Mouse (Mus musculus): ENCODE data around the gene Amfr. TPM values are rescaled to one million over a fixed set of nuclear protein-coding genes. Genes with fewer than 3 reads are reported as not detected.
"Not testable (repeated sequence)": the region's sequence is repeated elsewhere in the genome, so short reads cannot be mapped to it uniquely, and the experiment has no call there.

Amfr gene
- polyA plus RNA-seq, 1 experiment: 71.0 TPM

- TF ChIP-seq CEBPB (IDR thresholded peaks at IDR 0.05; ENCODE audit: low read depth) (peak; percentile 88), FOSL1 (IDR thresholded peaks at IDR 0.05; ENCODE audit: insufficient read depth, low read length, poor library complexity, severe bottlenecking) (no peak), USF1 (IDR thresholded peaks at IDR 0.05; ENCODE audit: low read depth) (peak; percentile 2), CTCF (IDR thresholded peaks at IDR 0.05; ENCODE audit: control insufficient read depth, insufficient read depth, insufficient read length) (no peak), MAX (IDR thresholded peaks at IDR 0.05) (no peak)
- H3K36me3 ChIP-seq (ENCODE audit: control insufficient read depth, insufficient read depth): peaks cover 20% of the 10 kb centered on the region
- H3K79me3 ChIP-seq (ENCODE audit: low read depth): peaks cover 50% of the 10 kb centered on the region
- H3K4me3 ChIP-seq (ENCODE audit: insufficient read depth, poor library complexity, severe bottlenecking): peak within 1 kb of the TSS; percentile 68
- H3ac ChIP-seq (ENCODE audit: control insufficient read depth, insufficient read length, low read depth): peak within 1 kb of the TSS; percentile 93
- peaks cover 67% of the 10 kb centered on the region for H3K79me2 ChIP-seq (ENCODE audit: control insufficient read depth, insufficient read depth)
- H3K27me3 ChIP-seq (ENCODE audit: control insufficient read depth, insufficient read depth, insufficient read length): no peaks in the 10 kb centered on the region
Observed at GRCm38 (mm10) chr8:94036944-94037524, 24.4 kb upstream of the Amfr start, which contains the start of the genes Nudt21 and Ogfod1. Gene Nudt21 (minus strand): TSS chr8:94037031. Gene Ogfod1 (plus strand): TSS chr8:94037198.

GRCm38 (mm10) chr8:94036541-94036940, 23.9 kb upstream of the Amfr start:
- peaks cover 72% of the 10 kb centered on the region for H3K79me2 ChIP-seq (ENCODE audit: control insufficient read depth, insufficient read depth)
- H3ac ChIP-seq (ENCODE audit: control insufficient read depth, insufficient read length, low read depth): peak overlapping the region; percentile 68
- peaks cover 25% of the 10 kb centered on the region for H3K36me3 ChIP-seq (ENCODE audit: control insufficient read depth, insufficient read depth)
- peaks cover 55% of the 10 kb centered on the region for H3K79me3 ChIP-seq (ENCODE audit: low read depth)
- H3K4me3 ChIP-seq (ENCODE audit: insufficient read depth, poor library complexity, severe bottlenecking): peak overlapping the region; percentile 55
- H3K27me3 ChIP-seq (ENCODE audit: control insufficient read depth, insufficient read depth, insufficient read length): not testable (repeated sequence)

GRCm38 (mm10) chr8:94035200-94035599, 22.6 kb upstream of the Amfr start:
- TF ChIP-seq USF1 (IDR thresholded peaks at IDR 0.05; ENCODE audit: low read depth) (no peak), CEBPB (IDR thresholded peaks at IDR 0.05; ENCODE audit: low read depth) (no peak)
- Histone ChIP-seq H3K36me3 (ENCODE audit: control insufficient read depth, insufficient read depth) (peaks cover 31% of the 10 kb centered on the region), H3ac (ENCODE audit: control insufficient read depth, insufficient read length, low read depth) (no peak overlapping the region), H3K4me3 (ENCODE audit: insufficient read depth, poor library complexity, severe bottlenecking) (no peak overlapping the region), H3K79me2 (ENCODE audit: control insufficient read depth, insufficient read depth) (peaks cover 84% of the 10 kb centered on the region), H3K27me3 (ENCODE audit: control insufficient read depth, insufficient read depth, insufficient read length) (no peaks in the 10 kb centered on the region), H3K79me3 (ENCODE audit: low read depth) (peaks cover 63% of the 10 kb centered on the region)

- H3K4me3 ChIP-seq (ENCODE audit: insufficient read depth, poor library complexity, severe bottlenecking): no peak overlapping the region
- peaks cover 40% of the 10 kb centered on the region for H3K36me3 ChIP-seq (ENCODE audit: control insufficient read depth, insufficient read depth)
- H3K27me3 ChIP-seq (ENCODE audit: control insufficient read depth, insufficient read depth, insufficient read length): no peaks in the 10 kb centered on the region
- no peak overlapping the region for H3ac ChIP-seq (ENCODE audit: control insufficient read depth, insufficient read length, low read depth)
- TF ChIP-seq FOSL1 (IDR thresholded peaks at IDR 0.05; ENCODE audit: insufficient read depth, low read length, poor library complexity, severe bottlenecking): no peak
- TF ChIP-seq CTCF (IDR thresholded peaks at IDR 0.05; ENCODE audit: control insufficient read depth, insufficient read depth, insufficient read length): no peak
- TF ChIP-seq MYOD1 (IDR thresholded peaks at IDR 0.05; ENCODE audit: control insufficient read depth, insufficient read length, low read depth): no peak
- TF ChIP-seq MYOG (IDR thresholded peaks at IDR 0.05; ENCODE audit: control insufficient read depth, extremely low read depth, insufficient read length): no peak
- no peak for TF ChIP-seq MAX (IDR thresholded peaks at IDR 0.05)
- peaks cover 60% of the 10 kb centered on the region for H3K79me3 ChIP-seq (ENCODE audit: low read depth)
- H3K79me2 ChIP-seq (ENCODE audit: control insufficient read depth, insufficient read depth): peaks cover 89% of the 10 kb centered on the region
Observed at GRCm38 (mm10) chr8:94033601-94034000, 21.0 kb upstream of the Amfr start.

- H3K79me3 ChIP-seq (ENCODE audit: low read depth): peaks cover 39% of the 10 kb centered on the region
- no peak overlapping the region for H3K4me3 ChIP-seq (ENCODE audit: insufficient read depth, poor library complexity, severe bottlenecking)
- peaks cover 54% of the 10 kb centered on the region for H3K79me2 ChIP-seq (ENCODE audit: control insufficient read depth, insufficient read depth)
- TF ChIP-seq USF1 (IDR thresholded peaks at IDR 0.05; ENCODE audit: low read depth): no peak
- no peak for TF ChIP-seq MYOG (IDR thresholded peaks at IDR 0.05; ENCODE audit: control insufficient read depth, extremely low read depth, insufficient read length)
- no peak for TF ChIP-seq FOSL1 (IDR thresholded peaks at IDR 0.05; ENCODE audit: insufficient read depth, low read length, poor library complexity, severe bottlenecking)
- TF ChIP-seq MYOD1 (IDR thresholded peaks at IDR 0.05; ENCODE audit: control insufficient read depth, insufficient read length, low read depth): no peak
- no peak for TF ChIP-seq MAX (IDR thresholded peaks at IDR 0.05)
- TF ChIP-seq CEBPB (IDR thresholded peaks at IDR 0.05; ENCODE audit: low read depth): no peak
- TF ChIP-seq CTCF (IDR thresholded peaks at IDR 0.05; ENCODE audit: control insufficient read depth, insufficient read depth, insufficient read length): no peak
- H3K27me3 ChIP-seq (ENCODE audit: control insufficient read depth, insufficient read depth, insufficient read length): no peaks in the 10 kb centered on the region
- H3K36me3 ChIP-seq (ENCODE audit: control insufficient read depth, insufficient read depth): peaks cover 77% of the 10 kb centered on the region
- no peak overlapping the region for H3ac ChIP-seq (ENCODE audit: control insufficient read depth, insufficient read length, low read depth)
Observed at GRCm38 (mm10) chr8:94029701-94030100, 17.1 kb upstream of the Amfr start.

- H3K4me3 ChIP-seq (ENCODE audit: insufficient read depth, poor library complexity, severe bottlenecking): no peak overlapping the region
- no peaks in the 10 kb centered on the region for H3K79me3 ChIP-seq (ENCODE audit: low read depth)
- H3K79me2 ChIP-seq (ENCODE audit: control insufficient read depth, insufficient read depth): no peaks in the 10 kb centered on the region
- H3ac ChIP-seq (ENCODE audit: control insufficient read depth, insufficient read length, low read depth): no peak overlapping the region
- H3K27me3 ChIP-seq (ENCODE audit: control insufficient read depth, insufficient read depth, insufficient read length): no peaks in the 10 kb centered on the region
- TF ChIP-seq CTCF (IDR thresholded peaks at IDR 0.05; ENCODE audit: control insufficient read depth, insufficient read depth, insufficient read length) (no peak), MYOD1 (IDR thresholded peaks at IDR 0.05; ENCODE audit: control insufficient read depth, insufficient read length, low read depth) (no peak), MAX (IDR thresholded peaks at IDR 0.05) (no peak), MYOG (IDR thresholded peaks at IDR 0.05; ENCODE audit: control insufficient read depth, extremely low read depth, insufficient read length) (no peak)
- H3K36me3 ChIP-seq (ENCODE audit: control insufficient read depth, insufficient read depth): peaks cover 79% of the 10 kb centered on the region
Observed at GRCm38 (mm10) chr8:94023916-94024315, 11.3 kb upstream of the Amfr start.
